Mouse (Mus musculus): ENCODE results near the gene Psma4.
A peak's percentile ranks its signal among the peaks of the same experiment; 100 is the strongest.
"Not testable (repeated sequence)": the region's sequence is repeated elsewhere in the genome, so short reads cannot be mapped to it uniquely, and the experiment has no call there.

The Psma4 gene

GRCm38 (mm10) chr9:54950575-54951321 lies at the start of gene Psma4, which contains the start of gene AY074887:
TSS of gene Psma4 (plus strand) at chr9:54950790.
TSS of gene AY074887 (minus strand) at chr9:54950998.
- DNase-seq = peak; percentile 85 to 88

GRCm38 (mm10) chr9:54909446-54909845 lies 41.1 kb upstream of the Psma4 start:
- no peak for DNase-seq

GRCm38 (mm10) chr9:54915576-54915975 lies 35.0 kb upstream of the Psma4 start:
- DNase-seq = no peak

- no peak for DNase-seq
These were observed 34.2 kb upstream of the Psma4 start for GRCm38 (mm10) chr9:54916401-54916800.

- peak; percentile 77 to 81 for DNase-seq
These were observed 33.4 kb upstream of the Psma4 start, which contains the start of gene Hykk for GRCm38 (mm10) chr9:54917010-54917677. TSS of gene Hykk (plus strand) at chr9:54917283.

- no peak for DNase-seq
These were observed 32.4 kb upstream of the Psma4 start for GRCm38 (mm10) chr9:54918191-54918590.

- no peak for DNase-seq
These were observed 31.8 kb upstream of the Psma4 start for GRCm38 (mm10) chr9:54918781-54919180.

GRCm38 (mm10) chr9:54919946-54920345 lies 30.6 kb upstream of the Psma4 start:
- no peak for DNase-seq

GRCm38 (mm10) chr9:54930741-54931140 lies 19.8 kb upstream of the Psma4 start:
- no peak for DNase-seq

- DNase-seq = no peak
These were observed 18.8 kb upstream of the Psma4 start for GRCm38 (mm10) chr9:54931765-54932164.

GRCm38 (mm10) chr9:54932379-54932778 lies 18.2 kb upstream of the Psma4 start:
- no peak for DNase-seq

GRCm38 (mm10) chr9:54942071-54942470 lies 8.5 kb upstream of the Psma4 start:
- no peak for DNase-seq

GRCm38 (mm10) chr9:54944467-54944866 lies 6.1 kb upstream of the Psma4 start:
- DNase-seq = no peak

- DNase-seq = no peak
These were observed 4.3 kb upstream of the Psma4 start for GRCm38 (mm10) chr9:54946256-54946655.

- DNase-seq = no peak
These were observed 1.1 kb upstream of the Psma4 start for GRCm38 (mm10) chr9:54949465-54949864.

- DNase-seq = not testable (repeated sequence)
These were observed 428 bp upstream of the Psma4 start for GRCm38 (mm10) chr9:54950162-54950561.

GRCm38 (mm10) chr9:54961059-54961458 lies 10.5 kb downstream of the Psma4 start:
- DNase-seq = no peak

- DNase-seq = no peak
These were observed 13.1 kb downstream of the Psma4 start for GRCm38 (mm10) chr9:54963669-54964068.

- no peak for DNase-seq
These were observed 19.5 kb downstream of the Psma4 start for GRCm38 (mm10) chr9:54969972-54970637.

GRCm38 (mm10) chr9:54980674-54981073 lies 30.1 kb downstream of the Psma4 start, which contains the start of gene Chrna5:
TSS of gene Chrna5 (plus strand) at chr9:54980880.
- DNase-seq = no peak

- peak in 1 of 2 experiments; percentile 4 for DNase-seq
These were observed 31.0 kb downstream of the Psma4 start for GRCm38 (mm10) chr9:54981291-54982191.

GRCm38 (mm10) chr9:54982401-54982800 lies 31.8 kb downstream of the Psma4 start:
- DNase-seq = no peak
